Mouse (Mus musculus) liver, embryonic 15.5 days (tissue): ENCODE measurements around the gene Slc2a3. TPM values are rescaled to one million over a fixed set of nuclear protein-coding genes. Genes with fewer than 3 reads are reported as not detected.
A peak's percentile ranks its signal among the peaks of the same experiment; 100 is the strongest.
"Not testable (repeated sequence)": the region's sequence is repeated elsewhere in the genome, so short reads cannot be mapped to it uniquely, and the experiment has no call there.

ENCODE experiments used
- ATAC-seq: fragments of 200-750 bp; cut with Nextera tagmentation; 2 replicates; pipeline ENCODE4 v1.8.0; 2017; ENCODE audit warnings: moderate number of reproducible peaks, mild to moderate bottlenecking, moderate library complexity; ENCODE audit not compliant: insufficient read depth
- H3K27ac ChIP-seq: fragments of 300-500 bp; sonication (generic); replicated peaks from 2 replicates; pipeline ENCODE4 v1.5.1; 2015; ENCODE audit warnings: mild to moderate bottlenecking, inconsistent platforms
- H3K27me3 ChIP-seq: fragments of 300-500 bp; sonication (generic); 2 replicates; pipeline ENCODE4 v1.6.1; 2015; ENCODE audit warnings: mild to moderate bottlenecking, inconsistent platforms
- H3K36me3 ChIP-seq: fragments of 300-500 bp; sonication (generic); replicated peaks from 2 replicates; pipeline ENCODE4 v1.6.1; 2015; ENCODE audit warnings: moderate library complexity, mild to moderate bottlenecking, inconsistent platforms
- H3K4me1 ChIP-seq: fragments of 300-500 bp; sonication (generic); replicated peaks from 2 replicates; pipeline ENCODE4 v1.6.1; 2015; ENCODE audit warnings: inconsistent platforms
- H3K4me2 ChIP-seq: fragments of 300-500 bp; sonication (generic); 2 replicates; pipeline ENCODE4 v1.6.1; 2015; ENCODE audit warnings: moderate library complexity, mild to moderate bottlenecking, inconsistent platforms
- H3K4me3 ChIP-seq: fragments of 300-500 bp; sonication (generic); replicated peaks from 2 replicates; pipeline ENCODE4 v1.5.1; 2015; ENCODE audit warnings: mild to moderate bottlenecking, inconsistent platforms
- H3K9ac ChIP-seq: fragments of 300-500 bp; sonication (generic); 2 replicates; pipeline ENCODE4 v1.6.1; 2015; ENCODE audit warnings: moderate library complexity, mild to moderate bottlenecking, inconsistent platforms
- H3K9me3 ChIP-seq: fragments of 300-500 bp; sonication (generic); replicated peaks from 2 replicates; pipeline ENCODE4 v1.6.1; 2016; ENCODE audit warnings: inconsistent platforms
- WGBS: fragments of 180-500 bp; shearing (Covaris S2); methylation state at CpG from one replicate; pipeline ENCODE4 v1.1.7; 2015; ENCODE audit warnings: mixed read lengths; ENCODE audit not compliant: insufficient replicate concordance; 5-methylcytosine and 5-hydroxymethylcytosine counted together
- polyA plus RNA-seq: library from polyadenylated mRNA; unstranded; fragments of >200 nt; fragmentation: Nextera tagmentation; extraction: Ambion mirVana; gene quantifications from 2 replicates; pipeline ENCODE4 v1.2.1, GENCODE M21; 2015

Slc2a3 gene
- polyA plus RNA-seq, 1 experiment from 2014 or later, result 11.8 TPM

- no peak for ATAC-seq
- Histone ChIP-seq H3K4me1 (peaks cover 17% of the 10 kb centered on the region), H3K36me3 (no peaks in the 10 kb centered on the region), H3K9ac (0 out of 2 replicates have a peak overlapping the region, but pooled peaks have one; percentile 8), H3K4me3 (peak overlapping the region; percentile 44), H3K27ac (no peak overlapping the region), H3K9me3 (no peaks in the 10 kb centered on the region), H3K27me3 (peaks cover 37% of the 10 kb centered on the region), H3K4me2 (peak overlapping the region; percentile 66)
- 8% methylated on average over 25 of the region's 25 CpGs for WGBS
These were observed 59.8 kb downstream of the Slc2a3 start for GRCm38 (mm10) chr6:122741460-122742227.

GRCm38 (mm10) chr6:122739952-122740351 is 61.5 kb downstream of the Slc2a3 start:
- Histone ChIP-seq H3K4me2 (peak overlapping the region; percentile 20; the same call in 1 of the 2 replicates), H3K4me3 (no peak overlapping the region), H3K36me3 (no peaks in the 10 kb centered on the region), H3K27ac (no peak overlapping the region), H3K4me1 (peaks cover 17% of the 10 kb centered on the region), H3K9ac (no peak overlapping the region), H3K27me3 (peaks cover 37% of the 10 kb centered on the region), H3K9me3 (no peaks in the 10 kb centered on the region)
- WGBS, result 11% methylated on average over 8 of the region's 8 CpGs
- ATAC-seq, result peak; percentile 37; the same call in 1 of the 2 replicates

GRCm38 (mm10) chr6:122719942-122720341 is 81.5 kb downstream of the Slc2a3 start:
- H3K27ac ChIP-seq, result no peak overlapping the region
- WGBS, result 16% methylated on average over 2 of the region's 2 CpGs
- no peaks in the 10 kb centered on the region; the same call in 1 of the 2 replicates for H3K27me3 ChIP-seq
- H3K4me3 ChIP-seq, result no peak overlapping the region
- H3K4me1 ChIP-seq, result no peaks in the 10 kb centered on the region
- ATAC-seq, result no peak
- H3K9ac ChIP-seq, result no peak overlapping the region
- H3K4me2 ChIP-seq, result no peak overlapping the region
- no peaks in the 10 kb centered on the region for H3K9me3 ChIP-seq
- no peaks in the 10 kb centered on the region for H3K36me3 ChIP-seq

- H3K4me2 ChIP-seq, H3K4me1 ChIP-seq, H3K4me3 ChIP-seq, H3K27me3 ChIP-seq, H3K27ac ChIP-seq, H3K9me3 ChIP-seq, H3K36me3 ChIP-seq, H3K9ac ChIP-seq: not testable (repeated sequence)
- ATAC-seq, result peak; percentile 57
- WGBS, result 50% methylated on average over 1 of the region's 1 CpGs
These were observed 83.2 kb downstream of the Slc2a3 start for GRCm38 (mm10) chr6:122718224-122718623.

GRCm38 (mm10) chr6:122715886-122716285 is 85.6 kb downstream of the Slc2a3 start:
- ATAC-seq, result no peak

GRCm38 (mm10) chr6:122714707-122715365 is 86.6 kb downstream of the Slc2a3 start:
- H3K4me2 ChIP-seq, result no peak overlapping the region
- H3K9ac ChIP-seq, result no peak overlapping the region
- H3K4me1 ChIP-seq, result no peaks in the 10 kb centered on the region
- H3K36me3 ChIP-seq, result no peaks in the 10 kb centered on the region
- no peak for ATAC-seq
- WGBS, result 33% methylated on average over 7 of the region's 7 CpGs
- no peaks in the 10 kb centered on the region for H3K9me3 ChIP-seq
- H3K4me3 ChIP-seq, result no peak overlapping the region
- no peaks in the 10 kb centered on the region; the same call in 1 of the 2 replicates for H3K27me3 ChIP-seq
- H3K27ac ChIP-seq, result no peak overlapping the region

More at GRCm38 (mm10) chr6:122715886-122716285, 85.6 kb downstream of the Slc2a3 start:
- 12% methylated on average over 4 of the region's 4 CpGs for WGBS
- H3K36me3 ChIP-seq, result no peaks in the 10 kb centered on the region
- no peaks in the 10 kb centered on the region; the same call in 1 of the 2 replicates for H3K27me3 ChIP-seq
- no peak overlapping the region for H3K9ac ChIP-seq
- H3K4me2 ChIP-seq, result no peak overlapping the region
- H3K9me3 ChIP-seq, result no peaks in the 10 kb centered on the region
- no peak overlapping the region for H3K4me3 ChIP-seq
- no peak overlapping the region for H3K27ac ChIP-seq
- H3K4me1 ChIP-seq, result no peaks in the 10 kb centered on the region

GRCm38 (mm10) chr6:122713116-122713515 is 88.3 kb downstream of the Slc2a3 start:
- WGBS, result 80% methylated on average over 7 of the region's 7 CpGs

GRCm38 (mm10) chr6:122711455-122711854 is 90.0 kb downstream of the Slc2a3 start:
- whole genome bisulfite sequencing, result 49% methylated on average over 2 of the region's 2 CpGs
- peaks cover 10% of the 10 kb centered on the region for H3K27me3 ChIP-seq
- H3K4me3 ChIP-seq, result no peak overlapping the region
- ATAC-seq, result no peak
- H3K9me3 ChIP-seq, result no peaks in the 10 kb centered on the region
- H3K4me1 ChIP-seq, result no peaks in the 10 kb centered on the region
- H3K9ac ChIP-seq, result no peak overlapping the region
- H3K36me3 ChIP-seq, result no peaks in the 10 kb centered on the region
- no peak overlapping the region for H3K4me2 ChIP-seq
- H3K27ac ChIP-seq, result no peak overlapping the region

More at GRCm38 (mm10) chr6:122713116-122713515, 88.3 kb downstream of the Slc2a3 start:
- not testable (repeated sequence) for ATAC-seq, H3K9ac ChIP-seq, H3K4me2 ChIP-seq, H3K36me3 ChIP-seq, H3K4me3 ChIP-seq, H3K27ac ChIP-seq, H3K27me3 ChIP-seq, H3K4me1 ChIP-seq, H3K9me3 ChIP-seq

GRCm38 (mm10) chr6:122708826-122709225 is 92.6 kb downstream of the Slc2a3 start:
- 32% methylated on average over 4 of the region's 4 CpGs for WGBS
- Histone ChIP-seq H3K4me2 (no peak overlapping the region), H3K27me3 (peaks cover 13% of the 10 kb centered on the region), H3K27ac (no peak overlapping the region), H3K4me3 (no peak overlapping the region), H3K36me3 (no peaks in the 10 kb centered on the region), H3K9ac (no peak overlapping the region), H3K4me1 (no peaks in the 10 kb centered on the region), H3K9me3 (no peaks in the 10 kb centered on the region)
- ATAC-seq, result no peak

GRCm38 (mm10) chr6:122707036-122707800 is 94.2 kb downstream of the Slc2a3 start, which contains the start of gene Nanog:
Gene Nanog (plus strand): TSS chr6:122707489.
- no peak within 1 kb of the TSS for H3K4me2 ChIP-seq
- peaks cover 13% of the 10 kb centered on the region for H3K27me3 ChIP-seq
- no peaks in the 10 kb centered on the region for H3K4me1 ChIP-seq
- no peak within 1 kb of the TSS for H3K9ac ChIP-seq
- no peaks in the 10 kb centered on the region for H3K36me3 ChIP-seq
- WGBS, result 22% methylated on average over 12 of the region's 12 CpGs
- H3K27ac ChIP-seq, result no peak within 1 kb of the TSS
- no peak within 1 kb of the TSS for H3K4me3 ChIP-seq
- H3K9me3 ChIP-seq, result no peaks in the 10 kb centered on the region
- ATAC-seq, result no peak
